Mouse (Mus musculus): ENCODE measurements around the gene Pdgfc.

- TF ChIP-seq CTCF (conservative IDR thresholded peaks at IDR 0.05; ENCODE audit: low read length) (no peak), POU5F1 (IDR thresholded peaks at IDR 0.05; ENCODE audit: borderline replicate concordance, low read length) (no peak), NANOG (IDR thresholded peaks at IDR 0.05; ENCODE audit: borderline replicate concordance, low read length) (no peak)
These were observed 185.5 kb downstream of the Pdgfc start for GRCm38 (mm10) chr3:81221682-81222081.

Measured in E14TG2a.4 (cell line).